Mouse (Mus musculus): ENCODE measurements around the gene Qpct. TPM values are rescaled to one million over a fixed set of nuclear protein-coding genes. Genes with fewer than 3 reads are reported as not detected.
"Not testable (repeated sequence)": the region's sequence is repeated elsewhere in the genome, so short reads cannot be mapped to it uniquely, and the experiment has no call there.

Qpct gene
- total RNA-seq, 2 experiments from 2014 or later: not detected

GRCm38 (mm10) chr17:79069019-79069418 is 17.3 kb downstream of the Qpct start:
- no peak for ATAC-seq (replicated peaks; ENCODE audit: low FRiP score, poor library complexity, severe bottlenecking)

- no peak for ATAC-seq (replicated peaks; ENCODE audit: low FRiP score, poor library complexity, severe bottlenecking)
Measured at GRCm38 (mm10) chr17:79069766-79070480, 18.2 kb downstream of the Qpct start.

- no peak for ATAC-seq (replicated peaks; ENCODE audit: low FRiP score, poor library complexity, severe bottlenecking)
Measured at GRCm38 (mm10) chr17:79071951-79072350, 20.2 kb downstream of the Qpct start.

- ATAC-seq (replicated peaks; ENCODE audit: low FRiP score, poor library complexity, severe bottlenecking): no peak
Measured at GRCm38 (mm10) chr17:79076974-79077847, 25.5 kb downstream of the Qpct start.

- no peak for ATAC-seq (replicated peaks; ENCODE audit: low FRiP score, poor library complexity, severe bottlenecking)
Measured at GRCm38 (mm10) chr17:79077848-79078146, 26.1 kb downstream of the Qpct start.

- no peak for ATAC-seq (replicated peaks; ENCODE audit: low FRiP score, poor library complexity, severe bottlenecking)
Measured at GRCm38 (mm10) chr17:79078248-79078647, 26.5 kb downstream of the Qpct start.

- no peak for ATAC-seq (replicated peaks; ENCODE audit: low FRiP score, poor library complexity, severe bottlenecking)
Measured at GRCm38 (mm10) chr17:79091710-79092109, 40.0 kb downstream of the Qpct start.

- ATAC-seq (replicated peaks; ENCODE audit: low FRiP score, poor library complexity, severe bottlenecking): no peak
Measured at GRCm38 (mm10) chr17:79093286-79093975, 41.7 kb downstream of the Qpct start.

- ATAC-seq (replicated peaks; ENCODE audit: low FRiP score, poor library complexity, severe bottlenecking): no peak
Measured at GRCm38 (mm10) chr17:79095624-79096023, 43.9 kb downstream of the Qpct start.

GRCm38 (mm10) chr17:79099866-79100265 is 48.2 kb downstream of the Qpct start:
- no peak for ATAC-seq (replicated peaks; ENCODE audit: low FRiP score, poor library complexity, severe bottlenecking)

- ATAC-seq (replicated peaks; ENCODE audit: low FRiP score, poor library complexity, severe bottlenecking): no peak
Measured at GRCm38 (mm10) chr17:79108238-79108637, 56.5 kb downstream of the Qpct start.

- ATAC-seq (replicated peaks; ENCODE audit: low FRiP score, poor library complexity, severe bottlenecking): no peak
Measured at GRCm38 (mm10) chr17:79109576-79109975, 57.9 kb downstream of the Qpct start.

GRCm38 (mm10) chr17:79110936-79111348 is 59.2 kb downstream of the Qpct start:
- ATAC-seq (replicated peaks; ENCODE audit: low FRiP score, poor library complexity, severe bottlenecking): no peak

- ATAC-seq (replicated peaks; ENCODE audit: low FRiP score, poor library complexity, severe bottlenecking): not testable (repeated sequence)
Measured at GRCm38 (mm10) chr17:79115248-79115647, 63.5 kb downstream of the Qpct start.

- no peak for ATAC-seq (replicated peaks; ENCODE audit: low FRiP score, poor library complexity, severe bottlenecking)
Measured at GRCm38 (mm10) chr17:79119066-79119465, 67.4 kb downstream of the Qpct start.

- no peak for ATAC-seq (replicated peaks; ENCODE audit: low FRiP score, poor library complexity, severe bottlenecking)
Measured at GRCm38 (mm10) chr17:79120269-79120668, 68.6 kb downstream of the Qpct start.

GRCm38 (mm10) chr17:79133740-79134139 is 82.0 kb downstream of the Qpct start:
- ATAC-seq (replicated peaks; ENCODE audit: low FRiP score, poor library complexity, severe bottlenecking): no peak

GRCm38 (mm10) chr17:79135826-79136225 is 84.1 kb downstream of the Qpct start:
- ATAC-seq (replicated peaks; ENCODE audit: low FRiP score, poor library complexity, severe bottlenecking): no peak

- ATAC-seq (replicated peaks; ENCODE audit: low FRiP score, poor library complexity, severe bottlenecking): no peak
Measured at GRCm38 (mm10) chr17:79136401-79136800, 84.7 kb downstream of the Qpct start.

Data from erythroid progenitor cell, adult 5-6 weeks (primary cell).